Mouse (Mus musculus): ENCODE data around the gene Enox1.

DNA sequence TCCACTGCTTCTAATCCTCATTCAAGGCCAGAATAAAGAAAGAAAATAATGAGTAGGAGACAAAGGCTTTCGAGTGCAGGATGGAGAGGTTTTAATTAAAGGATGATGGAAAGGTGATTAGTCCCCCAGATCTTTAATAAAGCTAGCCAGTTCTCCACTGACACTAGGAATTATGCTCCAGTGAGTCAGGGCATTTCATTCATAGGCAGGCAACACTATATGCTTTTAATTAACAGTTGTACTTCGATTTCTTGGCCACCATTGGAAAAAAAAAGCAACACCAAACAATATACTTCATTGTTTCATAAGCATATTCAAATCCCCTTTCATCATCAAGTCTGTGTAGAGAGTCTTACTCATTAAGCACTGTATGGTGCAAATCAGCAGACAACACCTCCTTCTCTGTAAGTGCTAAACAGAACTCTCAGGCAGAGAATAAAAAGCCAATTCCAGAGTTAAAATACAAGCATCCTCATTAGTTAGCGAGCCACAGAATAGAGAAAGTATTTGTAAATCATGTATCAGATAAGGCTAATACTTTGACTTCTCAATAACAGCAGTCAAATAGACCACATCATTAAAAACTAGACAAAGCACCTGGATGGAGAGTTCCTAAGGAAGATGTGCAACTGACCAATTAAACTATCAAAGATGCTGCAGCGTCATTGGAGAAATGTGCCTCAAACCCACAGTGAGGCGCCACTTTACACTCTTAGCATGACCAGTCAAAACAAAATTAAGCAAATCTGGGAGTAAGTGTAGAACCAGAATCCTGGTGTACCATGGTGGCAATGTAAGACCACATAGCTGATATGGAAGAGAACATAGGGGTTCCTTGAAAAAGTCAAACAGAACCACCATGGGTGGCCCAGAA, 249.9 kb downstream of the Enox1 start:
- TF ChIP-seq CTCF (IDR thresholded peaks at IDR 0.05; ENCODE audit: low read depth) (no peak), EP300 (IDR thresholded peaks at IDR 0.05; ENCODE audit: low read depth) (no peak)
